Mouse (Mus musculus) inflammation-experienced regulatory T-cells, adult 6 months (primary cell): ENCODE results near the gene Capg. TPM values are rescaled to one million over a fixed set of nuclear protein-coding genes. Genes with fewer than 3 reads are reported as not detected.

Source experiments
- ATAC-seq: one replicate; pipeline ENCODE4 v1.8.0; 2017
- polyA plus RNA-seq, 3 experiments: library from polyadenylated mRNA; unstranded; fragments of 100-300 nt; shearing (Covaris generic); gene quantifications; one replicate each; pipeline ENCODE4 v1.2.1; 2017

Capg gene
- 100 to 1,000 TPM; 499 to 613 (median 536) TPM for polyA plus RNA-seq

DNA sequence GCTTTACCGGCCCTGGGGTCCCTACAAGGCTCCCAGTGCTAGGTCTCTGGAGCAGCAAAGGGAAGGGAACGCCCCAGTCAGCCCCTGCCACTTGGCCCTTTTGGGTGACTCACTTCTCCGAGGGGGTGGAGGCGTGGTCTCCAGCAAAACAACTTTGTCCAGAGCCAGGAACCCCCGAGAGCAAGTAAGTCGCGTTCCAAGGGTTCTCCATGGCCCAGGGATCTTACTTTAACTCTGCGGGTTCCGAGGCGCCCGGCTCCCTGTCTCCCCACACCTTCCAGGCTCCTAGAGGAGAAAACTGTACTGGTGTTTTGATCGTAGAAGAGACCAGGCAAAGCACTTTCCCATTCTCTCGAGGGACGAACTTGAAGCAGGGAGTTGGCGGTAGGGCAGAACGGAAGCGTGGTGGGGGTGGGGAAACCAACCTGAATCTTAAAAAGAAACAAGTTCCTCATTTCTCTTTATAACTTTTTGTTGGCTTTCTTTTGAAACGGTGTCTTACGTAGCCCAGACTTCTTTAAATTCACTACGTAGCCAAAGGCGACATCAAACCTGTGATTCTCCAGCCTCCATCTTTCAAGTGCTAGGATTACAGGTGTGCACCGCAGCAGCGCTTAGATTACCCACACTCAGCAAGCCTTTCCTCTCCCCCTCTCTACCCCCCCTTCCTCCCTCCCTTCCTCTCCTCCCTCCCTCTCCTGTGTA, at the start of gene Capg:
TSS of gene Capg (plus strand) at position 109 of the 705 bp plus-strand sequence.
- ATAC-seq: peak; percentile 88

DNA sequence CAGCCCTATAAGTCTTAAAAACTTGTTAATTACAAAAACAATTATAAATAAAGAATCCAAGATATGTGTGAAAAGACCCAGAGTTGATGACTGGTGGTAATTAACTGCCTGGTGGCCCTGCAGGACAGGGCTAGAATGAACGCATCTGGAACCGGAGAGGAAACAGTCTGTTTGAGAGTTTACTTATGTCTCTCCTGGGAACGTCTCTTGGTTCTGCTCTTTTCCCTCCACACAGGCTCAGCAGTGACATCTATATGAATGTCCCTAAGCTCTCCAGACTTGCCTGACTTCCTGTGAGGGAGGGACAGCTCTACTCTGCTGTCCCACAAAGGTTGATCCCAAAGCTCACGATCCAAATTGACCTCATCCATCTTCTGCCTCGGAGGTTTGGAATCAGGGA, 45.2 kb upstream of the Capg start:
- ATAC-seq: no peak

DNA sequence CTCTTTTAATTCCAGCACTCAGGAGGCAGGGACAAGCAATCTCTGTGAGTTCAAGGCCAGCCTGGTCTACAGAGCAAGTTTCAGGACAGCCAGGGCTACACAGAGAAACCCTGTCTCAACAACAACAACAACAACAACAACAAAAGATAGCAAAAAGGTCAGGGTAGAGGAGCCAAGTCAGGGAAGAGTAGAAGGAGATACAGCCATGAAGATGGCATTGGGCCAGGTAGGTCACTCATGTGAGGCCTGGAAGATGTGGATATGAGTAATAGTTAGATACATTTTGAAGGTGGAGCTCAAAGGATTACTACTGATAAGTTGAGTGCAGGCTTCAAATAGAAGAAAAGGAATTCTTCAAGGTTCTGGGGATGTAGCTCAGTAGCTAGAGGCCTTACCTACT, 40.9 kb upstream of the Capg start:
- no peak for ATAC-seq

DNA sequence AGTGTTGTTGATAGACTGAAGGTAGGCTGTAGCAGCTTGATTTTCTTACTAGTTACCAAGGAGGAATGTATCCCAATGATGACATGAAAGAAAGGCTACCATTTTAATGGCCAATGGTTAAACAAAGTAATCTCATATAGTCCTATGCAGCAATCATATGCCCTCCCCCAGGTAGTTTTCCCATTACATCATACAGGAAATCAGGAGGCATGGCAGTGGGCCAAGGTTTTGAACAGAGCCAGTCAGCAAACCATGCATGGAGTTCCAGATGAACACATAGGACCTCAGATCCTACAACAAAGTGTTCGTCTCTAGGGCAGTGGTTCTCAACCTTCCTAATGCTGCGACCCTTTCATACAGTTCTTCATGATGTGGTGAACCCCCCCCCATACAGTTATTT, 40.3 kb upstream of the Capg start:
- ATAC-seq: no peak

DNA sequence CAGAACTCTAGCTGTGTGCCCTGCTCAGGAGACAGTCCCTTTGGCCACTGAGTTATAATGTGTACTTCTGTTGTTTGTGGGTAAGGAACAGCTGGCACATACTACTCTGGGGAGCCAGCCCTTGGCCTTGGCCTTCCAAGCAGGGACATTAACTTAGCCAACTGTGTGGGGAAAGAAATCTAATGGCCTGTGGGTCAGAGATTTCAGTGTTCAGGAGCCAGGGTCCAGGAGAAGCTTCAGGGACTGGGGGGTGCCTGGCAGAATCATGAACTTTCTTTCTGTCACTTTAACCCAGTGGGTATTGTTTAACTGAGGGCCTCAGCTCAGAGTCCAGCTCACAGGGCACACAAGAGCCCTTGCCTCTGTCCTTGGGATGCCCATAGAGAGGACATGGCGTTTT, 38.1 kb upstream of the Capg start:
- no peak for ATAC-seq

DNA sequence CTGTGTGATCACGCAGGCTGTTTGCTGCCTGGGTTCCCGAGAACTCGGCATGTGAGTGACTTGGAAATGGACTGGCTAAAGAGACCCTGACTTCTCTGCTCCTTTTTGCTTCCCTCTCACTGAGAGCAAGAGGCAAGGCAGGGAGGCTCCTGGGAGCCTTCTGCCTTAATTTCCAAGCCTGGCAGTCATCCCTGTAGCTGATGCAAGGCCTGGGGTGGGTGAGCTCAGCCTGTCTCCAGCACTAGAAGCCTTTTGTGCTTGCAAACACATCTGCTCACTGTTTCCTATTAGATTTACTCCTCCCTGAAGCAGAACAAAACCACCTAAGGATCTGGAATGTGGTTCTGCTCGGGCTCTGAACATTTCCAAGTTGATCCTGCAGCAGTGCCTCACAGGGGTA, 35.6 kb upstream of the Capg start:
- no peak for ATAC-seq

DNA sequence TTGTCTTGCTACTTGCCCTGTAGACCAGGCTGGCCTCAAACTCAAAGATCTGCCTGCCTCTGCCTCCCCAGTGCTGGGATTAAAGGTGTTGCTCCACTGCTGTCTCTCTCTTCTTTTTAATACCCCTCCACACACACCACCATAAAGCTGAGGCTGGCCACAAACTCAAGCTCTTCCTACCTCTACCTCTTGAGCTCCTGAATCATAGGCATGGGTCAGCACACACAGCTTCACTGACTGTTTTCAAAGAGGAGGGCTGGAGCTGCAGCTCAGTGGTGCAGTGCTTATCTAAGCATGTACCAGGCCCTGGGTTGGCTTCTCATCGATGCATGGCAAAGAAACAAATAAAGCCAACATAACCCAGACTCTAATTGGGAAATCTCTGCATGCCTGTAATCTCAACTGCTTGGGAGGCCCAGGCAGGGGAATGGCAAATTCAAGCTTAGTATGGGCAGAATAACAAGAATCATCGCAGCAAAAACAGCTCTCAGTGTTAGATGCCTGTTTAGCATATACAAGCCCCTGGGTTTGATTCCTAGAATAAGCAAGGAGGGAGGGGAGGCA, 34.2 kb upstream of the Capg start:
- ATAC-seq: no peak

DNA sequence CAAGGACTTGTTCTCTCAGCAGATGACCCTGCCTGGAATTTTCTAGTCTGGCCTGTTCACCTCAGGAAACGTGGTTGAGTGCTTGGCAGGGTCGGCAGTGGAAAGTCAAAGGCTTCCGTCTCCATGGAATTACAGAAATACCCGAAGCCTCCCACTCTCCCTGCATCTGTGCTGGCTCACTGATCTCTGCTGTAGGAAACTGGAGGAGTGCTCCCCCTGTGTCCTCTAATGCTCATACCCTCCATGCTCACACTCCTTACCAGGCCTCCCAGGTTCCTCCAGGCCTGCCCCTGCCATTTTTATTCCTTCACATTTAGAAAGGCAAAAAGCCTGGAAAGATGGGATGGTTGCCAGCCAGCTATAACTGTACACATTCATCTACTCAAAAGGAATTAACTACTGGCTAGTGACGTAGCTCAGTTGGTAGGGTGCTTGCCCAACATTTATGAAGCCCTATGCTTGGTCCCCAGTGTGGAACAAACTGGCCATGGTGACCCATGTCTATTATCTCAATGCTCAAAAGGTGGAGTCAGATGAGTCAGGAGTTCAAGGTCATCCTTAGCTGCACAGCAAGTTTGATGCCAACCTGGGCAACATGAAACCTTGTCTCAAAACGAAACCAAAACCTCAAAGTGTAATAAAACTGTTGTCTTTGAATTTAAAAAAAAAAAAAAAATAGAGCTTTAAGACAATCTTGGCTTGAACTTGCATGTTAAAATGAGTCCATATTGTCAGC, 33.3 kb upstream of the Capg start:
- ATAC-seq: no peak

DNA sequence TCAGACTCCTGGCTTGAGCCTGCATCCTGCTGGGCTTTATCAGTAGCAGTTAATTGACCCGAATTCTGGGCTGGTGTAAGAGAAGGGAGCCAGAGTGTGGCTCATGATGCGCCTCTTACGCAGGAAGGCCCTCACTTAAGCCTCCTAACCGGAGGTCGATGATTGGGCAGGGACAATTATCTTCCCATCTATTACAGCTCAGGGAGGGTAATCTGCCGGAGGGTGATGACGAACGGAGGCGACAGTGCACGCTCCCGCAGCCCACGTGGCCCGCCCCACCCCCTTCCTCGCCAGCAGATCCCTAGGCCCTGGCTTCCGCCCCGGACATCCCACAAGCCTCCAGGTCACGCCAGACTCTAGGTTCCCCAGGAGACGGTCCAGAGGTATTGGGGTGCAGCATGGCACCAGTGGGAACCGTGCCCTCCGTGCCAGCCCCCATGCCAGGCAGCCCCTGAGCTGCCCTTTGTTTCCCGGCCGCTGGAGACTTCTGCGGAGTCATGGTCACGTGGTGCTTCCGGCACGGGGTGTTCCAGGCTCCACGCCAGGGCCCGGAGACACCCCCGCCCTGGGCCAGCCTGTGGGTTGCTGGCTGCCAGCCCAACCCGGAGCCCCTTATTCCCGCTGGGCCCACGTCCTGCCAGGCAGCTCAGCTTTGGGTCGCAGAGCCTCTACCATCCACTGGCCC, 31.7 kb upstream of the Capg start:
- ATAC-seq: peak; percentile 90

DNA sequence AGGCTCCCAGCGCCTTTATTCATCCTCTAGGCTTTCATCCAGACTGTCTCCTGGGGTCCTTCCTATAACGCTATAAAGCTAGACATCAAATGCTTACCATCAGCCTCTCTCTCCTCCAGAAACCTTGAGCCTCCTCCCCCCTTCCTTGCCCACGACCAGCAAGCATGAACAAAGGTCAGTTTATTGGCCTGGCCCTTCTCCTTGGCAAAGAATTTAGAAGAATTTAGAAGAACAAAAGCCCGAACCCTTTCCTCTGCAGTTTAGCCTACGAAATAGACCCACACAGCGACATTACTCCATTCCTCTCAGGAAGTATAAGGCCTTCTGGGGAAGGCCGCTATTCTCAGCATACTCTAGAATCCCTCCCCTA, 31.1 kb upstream of the Capg start:
- ATAC-seq: no peak

DNA sequence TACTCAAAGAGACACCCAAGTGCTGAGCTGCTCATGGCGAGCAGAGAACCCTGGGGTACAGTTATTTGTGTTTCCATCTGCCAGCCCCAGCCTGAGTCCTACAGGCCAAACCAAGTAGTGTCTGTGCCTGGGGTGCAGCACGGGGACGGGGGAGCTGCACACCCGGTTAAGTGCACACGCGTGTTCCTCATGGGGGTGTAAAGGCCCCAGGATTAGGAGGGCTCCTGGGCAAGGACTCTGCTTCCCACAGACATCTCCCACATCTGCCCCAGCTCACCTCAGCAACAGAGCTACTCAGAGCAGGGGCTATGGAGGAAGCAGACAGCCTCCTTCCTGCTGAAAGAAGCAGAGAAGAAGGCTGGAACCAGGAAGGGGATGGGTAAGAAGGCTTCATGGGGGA, 28.5 kb upstream of the Capg start:
- no peak for ATAC-seq

DNA sequence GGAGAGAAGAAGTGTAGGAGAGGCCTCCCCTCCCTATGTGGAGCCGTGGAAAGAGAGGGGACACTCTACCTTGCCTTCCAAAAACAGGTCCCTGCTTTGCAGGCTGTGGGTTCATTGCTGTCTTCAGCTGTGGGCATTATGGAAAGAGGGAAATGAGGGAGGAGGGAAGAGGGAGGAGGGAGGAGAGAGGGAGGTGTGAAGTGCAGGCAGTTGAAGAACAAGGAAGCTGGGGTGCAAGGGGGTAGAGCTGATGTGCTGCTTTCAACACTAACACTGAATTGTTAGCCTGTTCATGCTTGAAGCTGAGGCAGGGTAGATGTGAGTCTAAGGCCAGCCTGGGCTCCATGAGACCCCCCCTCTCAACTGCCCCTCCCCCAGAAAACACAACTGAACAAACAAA, 25.3 kb upstream of the Capg start:
- no peak for ATAC-seq

DNA sequence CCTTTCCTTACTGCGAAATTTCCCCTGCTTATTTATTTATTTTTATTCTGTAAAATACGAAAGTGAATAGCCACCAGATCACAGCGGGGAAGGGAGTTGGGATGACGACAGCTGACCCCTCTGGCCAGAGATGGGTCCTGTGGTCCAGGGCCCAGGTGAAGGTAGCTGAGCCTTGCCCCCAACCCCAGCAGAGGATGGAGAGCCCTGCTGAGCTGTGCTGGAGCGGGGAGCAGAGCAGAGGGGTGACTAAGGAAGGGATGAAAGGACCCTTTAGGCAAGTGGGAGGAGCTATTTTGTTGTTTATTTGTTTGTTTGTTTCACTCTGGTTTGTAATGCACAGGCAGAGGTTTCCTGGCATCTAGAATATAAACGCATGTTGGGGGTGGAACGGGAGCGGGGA, 24.9 kb upstream of the Capg start:
- no peak for ATAC-seq

DNA sequence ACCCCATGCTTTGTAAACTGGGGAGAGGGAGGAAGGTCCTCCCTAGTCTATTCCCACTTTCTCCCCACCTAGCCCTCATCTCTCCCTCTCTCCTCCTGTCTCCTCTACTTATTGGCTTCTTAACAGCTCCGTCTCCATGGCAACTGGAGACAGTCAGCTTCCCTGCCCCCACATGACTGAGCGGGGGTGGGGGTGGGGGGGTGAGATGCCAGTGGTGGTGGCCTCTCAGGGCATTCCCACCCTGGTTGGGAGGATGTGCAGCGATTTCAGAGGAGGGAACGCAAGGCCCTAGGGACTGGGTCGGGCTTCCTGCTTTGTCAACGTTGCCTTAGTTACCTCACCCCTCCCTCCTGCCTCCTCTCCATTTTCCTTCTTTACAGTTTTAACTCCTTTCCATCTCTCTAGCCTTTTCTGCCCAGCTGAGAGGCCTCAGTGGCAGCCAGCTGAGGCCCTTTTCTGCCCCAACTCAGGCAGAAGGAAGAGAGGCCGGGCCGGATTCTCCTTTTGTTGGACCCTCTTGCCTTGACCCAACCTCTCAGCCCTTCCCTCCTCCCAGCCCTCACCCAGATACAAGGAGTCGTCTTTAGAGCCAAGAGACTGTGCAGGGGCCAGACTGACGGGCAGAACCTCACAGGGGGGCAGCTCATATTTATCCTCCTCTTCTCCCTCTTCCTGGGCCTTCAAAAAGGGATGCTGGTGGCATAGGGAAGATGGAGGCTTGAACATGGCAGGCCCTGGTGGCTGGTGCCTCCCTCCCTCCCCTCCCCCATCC, 24.1 kb upstream of the Capg start:
- ATAC-seq: no peak

DNA sequence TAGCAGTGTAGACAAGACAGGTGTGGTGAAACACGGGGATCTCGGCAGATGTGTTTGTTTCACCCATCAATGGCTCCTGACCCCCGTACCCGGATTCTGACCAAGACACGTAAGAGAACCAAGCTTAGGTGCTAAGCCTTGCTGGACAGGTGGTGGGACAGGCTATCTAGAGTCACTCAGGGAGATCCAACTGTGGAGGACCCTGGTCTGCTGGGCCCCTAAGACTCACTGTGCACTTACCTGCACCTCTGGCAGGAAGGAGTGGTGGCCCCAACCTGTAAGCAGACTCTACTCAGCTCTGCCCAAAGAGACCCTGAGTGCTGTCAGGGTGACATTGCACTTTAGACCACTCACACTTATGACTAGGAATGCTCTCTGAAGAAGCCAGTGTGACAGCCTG, 23.3 kb upstream of the Capg start:
- ATAC-seq: no peak

DNA sequence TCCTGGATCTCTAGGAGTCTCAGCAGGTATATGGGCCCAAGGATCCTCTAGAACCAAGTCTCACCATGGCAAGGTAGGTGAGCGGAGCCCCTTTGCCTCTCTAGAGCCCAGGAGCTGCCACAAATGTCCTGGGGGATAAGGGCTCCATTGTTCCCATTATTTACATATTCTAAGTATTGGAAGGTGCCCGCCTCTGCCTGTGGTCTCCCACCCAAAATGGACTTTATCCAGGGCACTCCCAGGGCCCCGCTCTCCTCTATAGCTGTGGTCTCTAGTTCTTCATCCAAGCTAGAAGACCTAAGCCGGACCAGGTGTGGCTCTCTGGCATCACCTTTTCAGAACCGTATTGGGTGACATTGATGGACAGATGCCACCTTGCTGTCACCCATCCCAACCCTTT, 22.6 kb upstream of the Capg start, which contains the start of gene Sh2d6:
TSS of gene Sh2d6 (minus strand) at position 101 of the 400 bp plus-strand sequence.
- ATAC-seq: no peak

DNA sequence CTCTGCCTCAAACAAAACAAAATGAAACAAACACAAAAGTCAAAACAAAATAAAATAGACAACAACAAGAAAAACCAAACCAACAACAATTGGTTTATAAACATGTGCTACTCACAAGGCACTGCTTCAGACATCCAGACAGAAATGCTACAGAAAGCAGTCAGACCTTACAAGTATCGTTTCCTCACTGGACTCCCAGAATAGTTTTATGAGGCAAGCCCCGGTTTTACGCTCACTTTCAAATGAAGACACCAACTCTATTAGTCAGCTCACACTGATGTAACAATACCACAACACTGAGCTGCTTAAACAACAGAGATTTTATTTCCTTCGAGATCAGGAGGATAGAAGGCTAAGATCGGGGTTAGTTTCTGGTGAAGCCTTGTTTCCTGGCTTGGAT, 21.9 kb upstream of the Capg start:
- no peak for ATAC-seq

DNA sequence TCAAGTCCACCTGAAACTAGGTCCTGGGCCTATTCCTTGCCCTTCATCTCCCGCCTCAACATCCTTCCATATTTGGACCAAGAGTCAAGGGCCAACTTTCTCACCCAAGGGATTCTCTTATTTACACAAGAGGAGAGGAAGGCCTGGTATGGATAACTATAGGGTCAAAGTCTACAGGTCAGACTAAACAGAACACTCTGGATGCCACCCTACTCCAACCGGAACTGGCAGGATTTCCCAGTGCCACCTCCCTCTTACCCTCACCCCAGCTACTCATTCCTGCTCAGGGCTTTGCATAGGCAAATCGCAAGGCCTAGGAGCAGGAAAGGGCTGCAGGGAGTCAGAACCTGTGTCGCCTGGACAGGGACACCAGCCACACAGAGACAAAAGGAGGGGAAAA, 21.0 kb upstream of the Capg start:
- ATAC-seq: no peak

DNA sequence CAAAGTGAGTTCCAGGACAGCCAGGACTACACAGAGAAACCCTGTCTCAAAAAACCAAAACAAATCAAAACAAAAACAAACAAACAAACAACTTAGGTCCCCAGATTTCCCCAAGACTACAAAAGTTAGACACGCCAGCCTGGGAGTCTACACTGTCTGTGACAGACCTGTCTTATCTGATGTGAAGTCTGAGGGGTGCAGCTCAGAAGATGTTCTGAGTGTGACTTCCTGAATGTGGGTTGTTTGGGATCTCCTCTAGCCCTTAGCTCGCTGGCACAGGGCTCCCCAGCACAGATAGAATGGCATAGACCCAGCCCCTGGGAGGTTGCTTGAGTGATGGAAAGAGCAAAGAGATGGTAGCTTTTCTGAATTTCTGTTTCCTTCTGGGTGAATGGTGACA, 20.0 kb upstream of the Capg start:
- ATAC-seq: no peak

DNA sequence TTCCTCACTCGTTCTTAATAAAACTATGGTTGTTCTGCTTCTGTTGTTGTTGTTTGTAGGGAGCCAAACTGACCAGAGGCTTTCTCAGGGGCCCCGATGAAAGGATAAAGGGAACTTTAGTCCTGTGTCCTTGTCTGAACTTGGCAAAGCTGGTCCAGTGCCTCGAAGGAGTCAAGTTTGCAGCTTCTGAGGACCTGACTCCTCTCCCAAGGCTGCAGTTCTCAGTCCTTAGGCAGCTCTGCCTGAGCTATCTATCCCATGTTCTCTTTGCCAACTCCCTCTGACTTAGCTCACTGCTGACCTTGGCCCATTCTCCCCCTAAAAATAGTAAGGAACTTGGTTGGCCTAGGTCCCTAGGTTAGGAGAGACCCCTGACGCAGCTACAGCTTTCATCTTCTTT, 17.1 kb upstream of the Capg start:
- ATAC-seq: no peak

DNA sequence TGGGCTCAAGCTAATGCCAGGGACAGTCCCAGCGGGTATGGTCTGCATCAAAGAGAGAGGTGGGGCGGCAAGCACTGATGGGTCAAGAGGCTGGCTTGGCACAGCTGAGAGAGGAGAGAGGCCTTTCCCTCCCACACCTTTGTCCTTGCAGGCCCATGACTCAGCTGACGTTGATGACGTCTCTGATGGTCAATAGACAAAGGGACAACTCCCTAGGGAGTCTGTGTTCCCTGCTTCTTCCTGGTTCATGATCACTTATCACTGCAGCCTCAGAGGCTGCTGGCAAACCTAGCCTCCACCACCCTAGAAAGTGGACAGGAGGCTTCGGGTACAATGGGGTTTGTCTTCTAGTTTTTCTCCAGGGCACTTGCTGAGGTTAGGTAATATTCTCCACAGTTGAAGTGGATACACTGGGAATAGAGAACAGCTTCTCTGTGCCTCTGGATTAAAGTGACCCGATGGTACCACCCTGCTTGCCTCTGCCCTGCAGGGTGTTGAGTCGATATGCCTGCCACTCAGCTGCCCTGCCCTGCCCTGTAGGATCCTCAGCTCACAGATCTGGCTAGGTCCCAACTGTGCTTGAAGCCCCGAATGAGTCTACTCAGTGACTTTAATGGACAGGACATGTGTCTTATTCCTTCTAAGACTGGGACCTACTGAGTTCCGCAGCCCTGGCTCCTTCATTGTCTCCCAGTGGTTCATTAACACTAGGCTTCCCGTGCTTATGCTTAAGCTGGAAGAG, 15.6 kb upstream of the Capg start:
- no peak for ATAC-seq

DNA sequence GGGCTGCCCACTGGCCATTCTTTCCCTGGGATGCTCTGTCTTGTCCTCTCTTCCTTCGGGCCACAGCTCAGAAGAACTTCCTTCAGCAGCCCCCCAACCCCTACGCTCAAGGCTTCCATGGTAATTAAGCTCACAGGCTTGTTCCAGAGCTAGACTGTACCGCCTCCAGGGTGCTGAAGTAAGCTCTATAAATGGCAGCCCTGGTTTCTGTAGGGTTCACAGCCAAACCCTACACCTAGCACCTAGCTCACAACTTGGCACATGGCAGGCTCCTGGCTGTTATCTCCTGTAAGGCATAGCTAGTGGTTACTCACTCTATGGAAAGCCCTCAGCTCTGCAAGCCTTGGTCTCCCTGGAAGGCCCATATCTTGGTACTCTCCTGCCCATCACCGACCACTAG, 11.6 kb upstream of the Capg start:
- ATAC-seq: no peak
